Mouse (Mus musculus): ENCODE data around the gene Cdc37l1. TPM values are rescaled to one million over a fixed set of nuclear protein-coding genes. Genes with fewer than 3 reads are reported as not detected.

The Cdc37l1 gene
- polyA plus RNA-seq, 1 experiment from 2014 or later, result 43.9 TPM

- no peaks in the 10 kb centered on the region for H3K4me1 ChIP-seq (ENCODE audit: control insufficient read depth, insufficient read depth, low read length)
- peaks cover 12% of the 10 kb centered on the region; the same call in 1 of the 2 replicates for H3K36me3 ChIP-seq (ENCODE audit: control insufficient read depth, insufficient read depth, low read length)
- no peak overlapping the region for H3K9ac ChIP-seq (ENCODE audit: low read length)
- H3K4me2 ChIP-seq (ENCODE audit: low read depth, severe bottlenecking), result no peak overlapping the region
- H3K4me3 ChIP-seq (ENCODE audit: low read depth, low read length), result no peak overlapping the region
- 85% methylated on average over 12 of the region's 12 CpGs for WGBS
- H3K27me3 ChIP-seq (ENCODE audit: control insufficient read depth, insufficient read depth, low read length), result no peaks in the 10 kb centered on the region
- no peak overlapping the region for H3K27ac ChIP-seq (replicated peaks; ENCODE audit: low read depth, low read length)
- H3K9me3 ChIP-seq (ENCODE audit: control insufficient read depth, low read length), result no peaks in the 10 kb centered on the region
- ATAC-seq (ENCODE audit: insufficient number of reproducible peaks, low FRiP score, low TSS enrichment, low read depth), result no peak
- DNase-seq (ENCODE audit: low spot score), result no peak
These were observed 21.3 kb downstream of the Cdc37l1 start for GRCm38 (mm10) chr19:29011355-29011990.

GRCm38 (mm10) chr19:29014466-29015055 is 24.4 kb downstream of the Cdc37l1 start:
- Histone ChIP-seq H3K4me1 (ENCODE audit: control insufficient read depth, insufficient read depth, low read length) (no peaks in the 10 kb centered on the region), H3K27me3 (ENCODE audit: control insufficient read depth, insufficient read depth, low read length) (no peaks in the 10 kb centered on the region), H3K9ac (ENCODE audit: low read length) (no peak overlapping the region), H3K9me3 (ENCODE audit: control insufficient read depth, low read length) (no peaks in the 10 kb centered on the region), H3K4me2 (ENCODE audit: low read depth, severe bottlenecking) (no peak overlapping the region), H3K27ac (replicated peaks; ENCODE audit: low read depth, low read length) (no peak overlapping the region), H3K36me3 (ENCODE audit: control insufficient read depth, insufficient read depth, low read length) (peaks cover 13% of the 10 kb centered on the region), H3K4me3 (ENCODE audit: low read depth, low read length) (no peak overlapping the region)
- ATAC-seq (ENCODE audit: insufficient number of reproducible peaks, low FRiP score, low TSS enrichment, low read depth) (no peak), DNase-seq (ENCODE audit: low spot score) (no peak)
- 80% methylated on average over 5 of the region's 5 CpGs for WGBS

GRCm38 (mm10) chr19:29015410-29016203 is 25.5 kb downstream of the Cdc37l1 start:
- Histone ChIP-seq H3K4me1 (ENCODE audit: control insufficient read depth, insufficient read depth, low read length) (no peaks in the 10 kb centered on the region), H3K27ac (replicated peaks; ENCODE audit: low read depth, low read length) (0 out of 2 replicates have a peak overlapping the region, but pooled peaks have one; percentile 51), H3K36me3 (ENCODE audit: control insufficient read depth, insufficient read depth, low read length) (peaks cover 14% of the 10 kb centered on the region), H3K27me3 (ENCODE audit: control insufficient read depth, insufficient read depth, low read length) (no peaks in the 10 kb centered on the region), H3K9me3 (ENCODE audit: control insufficient read depth, low read length) (no peaks in the 10 kb centered on the region), H3K4me3 (ENCODE audit: low read depth, low read length) (no peak overlapping the region), H3K4me2 (ENCODE audit: low read depth, severe bottlenecking) (no peak overlapping the region), H3K9ac (ENCODE audit: low read length) (no peak overlapping the region)
- no peak for ATAC-seq (ENCODE audit: insufficient number of reproducible peaks, low FRiP score, low TSS enrichment, low read depth)
- 68% methylated on average over 8 of the region's 8 CpGs for WGBS
- DNase-seq (ENCODE audit: low spot score), result no peak

GRCm38 (mm10) chr19:29016204-29016765 is 26.1 kb downstream of the Cdc37l1 start:
- H3K4me2 ChIP-seq (ENCODE audit: low read depth, severe bottlenecking), result no peak overlapping the region
- no peak overlapping the region for H3K4me3 ChIP-seq (ENCODE audit: low read depth, low read length)
- no peaks in the 10 kb centered on the region for H3K27me3 ChIP-seq (ENCODE audit: control insufficient read depth, insufficient read depth, low read length)
- 41% methylated on average over 5 of the region's 5 CpGs for WGBS
- H3K36me3 ChIP-seq (ENCODE audit: control insufficient read depth, insufficient read depth, low read length), result peaks cover 14% of the 10 kb centered on the region
- H3K27ac ChIP-seq (replicated peaks; ENCODE audit: low read depth, low read length), result 0 out of 2 replicates have a peak overlapping the region, but pooled peaks have one; percentile 51
- no peaks in the 10 kb centered on the region for H3K9me3 ChIP-seq (ENCODE audit: control insufficient read depth, low read length)
- H3K9ac ChIP-seq (ENCODE audit: low read length), result no peak overlapping the region
- DNase-seq (ENCODE audit: low spot score) (no peak), ATAC-seq (ENCODE audit: insufficient number of reproducible peaks, low FRiP score, low TSS enrichment, low read depth) (no peak)
- H3K4me1 ChIP-seq (ENCODE audit: control insufficient read depth, insufficient read depth, low read length), result no peaks in the 10 kb centered on the region

GRCm38 (mm10) chr19:29016786-29017185 is 26.6 kb downstream of the Cdc37l1 start:
- Histone ChIP-seq H3K4me3 (ENCODE audit: low read depth, low read length) (no peak overlapping the region), H3K9ac (ENCODE audit: low read length) (no peak overlapping the region), H3K36me3 (ENCODE audit: control insufficient read depth, insufficient read depth, low read length) (peaks cover 17% of the 10 kb centered on the region), H3K27me3 (ENCODE audit: control insufficient read depth, insufficient read depth, low read length) (no peaks in the 10 kb centered on the region), H3K4me1 (ENCODE audit: control insufficient read depth, insufficient read depth, low read length) (no peaks in the 10 kb centered on the region), H3K27ac (replicated peaks; ENCODE audit: low read depth, low read length) (no peak overlapping the region), H3K4me2 (ENCODE audit: low read depth, severe bottlenecking) (no peak overlapping the region), H3K9me3 (ENCODE audit: control insufficient read depth, low read length) (no peaks in the 10 kb centered on the region)
- peak; percentile 29 for DNase-seq (ENCODE audit: low spot score)
- no peak for ATAC-seq (ENCODE audit: insufficient number of reproducible peaks, low FRiP score, low TSS enrichment, low read depth)
- 35% methylated on average over 5 of the region's 5 CpGs for WGBS

- no peak overlapping the region for H3K27ac ChIP-seq (replicated peaks; ENCODE audit: low read depth, low read length)
- H3K27me3 ChIP-seq (ENCODE audit: control insufficient read depth, insufficient read depth, low read length), result no peaks in the 10 kb centered on the region
- WGBS, result 92% methylated on average over 3 of the region's 3 CpGs
- no peaks in the 10 kb centered on the region for H3K9me3 ChIP-seq (ENCODE audit: control insufficient read depth, low read length)
- H3K9ac ChIP-seq (ENCODE audit: low read length), result no peak overlapping the region
- no peaks in the 10 kb centered on the region for H3K4me1 ChIP-seq (ENCODE audit: control insufficient read depth, insufficient read depth, low read length)
- H3K4me3 ChIP-seq (ENCODE audit: low read depth, low read length), result no peak overlapping the region
- ATAC-seq (ENCODE audit: insufficient number of reproducible peaks, low FRiP score, low TSS enrichment, low read depth) (no peak), DNase-seq (ENCODE audit: low spot score) (no peak)
- no peak overlapping the region for H3K4me2 ChIP-seq (ENCODE audit: low read depth, severe bottlenecking)
- H3K36me3 ChIP-seq (ENCODE audit: control insufficient read depth, insufficient read depth, low read length), result peaks cover 21% of the 10 kb centered on the region
These were observed 29.5 kb downstream of the Cdc37l1 start for GRCm38 (mm10) chr19:29019647-29020046.

GRCm38 (mm10) chr19:29021754-29022345 is 31.7 kb downstream of the Cdc37l1 start:
- no peak for DNase-seq (ENCODE audit: low spot score)

GRCm38 (mm10) chr19:29024391-29024947 is 34.3 kb downstream of the Cdc37l1 start:
- ATAC-seq (ENCODE audit: insufficient number of reproducible peaks, low FRiP score, low TSS enrichment, low read depth), result no peak
- Histone ChIP-seq H3K27me3 (ENCODE audit: control insufficient read depth, insufficient read depth, low read length) (no peaks in the 10 kb centered on the region), H3K36me3 (ENCODE audit: control insufficient read depth, insufficient read depth, low read length) (peaks cover 22% of the 10 kb centered on the region), H3K4me3 (ENCODE audit: low read depth, low read length) (no peak overlapping the region), H3K9me3 (ENCODE audit: control insufficient read depth, low read length) (no peaks in the 10 kb centered on the region), H3K4me1 (ENCODE audit: control insufficient read depth, insufficient read depth, low read length) (no peaks in the 10 kb centered on the region), H3K9ac (ENCODE audit: low read length) (no peak overlapping the region), H3K27ac (replicated peaks; ENCODE audit: low read depth, low read length) (no peak overlapping the region; the same call in 1 of the 2 replicates), H3K4me2 (ENCODE audit: low read depth, severe bottlenecking) (no peak overlapping the region)
- 92% methylated on average over 11 of the region's 11 CpGs for WGBS
- DNase-seq (ENCODE audit: low spot score), result no peak

More at GRCm38 (mm10) chr19:29021754-29022345, 31.7 kb downstream of the Cdc37l1 start:
- 92% methylated on average over 7 of the region's 7 CpGs for WGBS
- no peak overlapping the region for H3K4me2 ChIP-seq (ENCODE audit: low read depth, severe bottlenecking)
- H3K4me3 ChIP-seq (ENCODE audit: low read depth, low read length), result no peak overlapping the region
- no peaks in the 10 kb centered on the region for H3K27me3 ChIP-seq (ENCODE audit: control insufficient read depth, insufficient read depth, low read length)
- ATAC-seq (ENCODE audit: insufficient number of reproducible peaks, low FRiP score, low TSS enrichment, low read depth), result no peak
- H3K36me3 ChIP-seq (ENCODE audit: control insufficient read depth, insufficient read depth, low read length), result peaks cover 29% of the 10 kb centered on the region
- no peaks in the 10 kb centered on the region for H3K9me3 ChIP-seq (ENCODE audit: control insufficient read depth, low read length)
- no peak overlapping the region for H3K27ac ChIP-seq (replicated peaks; ENCODE audit: low read depth, low read length)
- H3K9ac ChIP-seq (ENCODE audit: low read length), result no peak overlapping the region
- H3K4me1 ChIP-seq (ENCODE audit: control insufficient read depth, insufficient read depth, low read length), result no peaks in the 10 kb centered on the region

All from limb, embryonic 11.5 days (tissue).